In the genomic region with DNA sequence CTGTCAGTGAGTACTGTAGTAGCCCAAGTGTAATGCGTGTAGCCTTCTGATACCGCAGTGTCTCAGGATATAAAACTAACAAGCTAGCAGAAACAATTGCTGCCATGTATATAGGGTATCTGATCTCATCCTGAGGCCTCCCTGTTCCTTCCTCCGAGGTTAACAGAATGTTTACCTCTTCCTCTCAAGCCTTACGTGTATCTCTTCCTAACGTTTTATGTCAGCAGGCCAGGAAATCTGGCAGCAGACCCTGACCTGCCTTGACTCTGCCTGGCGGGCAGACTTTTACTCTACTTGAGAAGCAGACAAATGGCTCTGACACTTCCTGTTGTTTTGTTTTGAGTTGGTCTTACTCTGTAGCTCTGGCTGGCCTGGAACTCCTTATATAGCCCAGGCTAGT, we compare ENCODE assay signal across 15 mouse cellular contexts. TPM values are rescaled to one million over a fixed set of nuclear protein-coding genes. Genes with fewer than 3 reads are reported as not detected.
DNase-seq lines count a peak whose midpoint lies in the region; ATAC-seq lines count a peak whose summit lies in the region.
"Had no signal": no experiment of that assay in that cellular context is flagged by ENCODE, and none has a peak within 500 bp of the region (broad histone marks: within the 10 kb centered on the region; RNA-seq: fewer than 3 reads in every experiment).

No protein-coding gene starts in this region.

- H3K4me2 ChIP-seq in heart, embryonic 13.5 days: no peak overlapping the region
- H3K4me2 ChIP-seq in liver, embryonic 12.5 days: no peak overlapping the region
- H3K4me2 ChIP-seq in liver, embryonic 11.5 days: no peak overlapping the region
- no peak overlapping the region for H3K4me2 ChIP-seq in stomach, embryonic 14.5 days (replicated peaks; ENCODE audit: low read depth, low read length)
- H3K4me2 ChIP-seq: embryonic facial prominence, embryonic 15.5 days had no signal

- H3K4me1 ChIP-seq in heart, embryonic 13.5 days: peaks cover 19% of the 10 kb centered on the region
- peaks cover 7% of the 10 kb centered on the region for H3K4me1 ChIP-seq in liver, embryonic 12.5 days
- no peaks in the 10 kb centered on the region for H3K4me1 ChIP-seq in liver, embryonic 11.5 days (replicated peaks; ENCODE audit: control insufficient read depth, insufficient read depth, low read length)
- H3K4me1 ChIP-seq in stomach, embryonic 14.5 days (ENCODE audit: control insufficient read depth, insufficient read depth, low read length): peaks cover 5% of the 10 kb centered on the region; the same call in 1 of the 2 replicates
- H3K4me1 ChIP-seq: midbrain, embryonic 10.5 days had no signal

- H3K27ac ChIP-seq in heart, embryonic 13.5 days (replicated peaks): peak overlapping the region; percentile 80
- H3K27ac ChIP-seq in liver, embryonic 12.5 days: peak overlapping the region; percentile 36; the same call in 1 of the 2 replicates
- no peak overlapping the region; the same call in 1 of the 2 replicates for H3K27ac ChIP-seq in liver, embryonic 11.5 days (ENCODE audit: low read depth, low read length)
- peak overlapping the region; percentile 72; the same call in 1 of the 2 replicates for H3K27ac ChIP-seq in stomach, embryonic 14.5 days (ENCODE audit: low read length)
- H3K27ac ChIP-seq: midbrain, embryonic 10.5 days had no signal

- 62% methylated on average over 6 of the region's 6 CpGs for WGBS in heart, embryonic 13.5 days
- WGBS in liver, embryonic 12.5 days (ENCODE audit: insufficient replicate concordance): 55% methylated on average over 6 of the region's 6 CpGs
- 67% methylated on average over 6 of the region's 6 CpGs for WGBS in liver, embryonic 11.5 days
- WGBS in stomach, embryonic 14.5 days: 67% methylated on average over 6 of the region's 6 CpGs

- no peaks in the 10 kb centered on the region for H3K9me3 ChIP-seq in heart, embryonic 13.5 days
- no peaks in the 10 kb centered on the region for H3K9me3 ChIP-seq in liver, embryonic 12.5 days (replicated peaks)
- H3K9me3 ChIP-seq in liver, embryonic 11.5 days (ENCODE audit: control insufficient read depth, low read length): no peaks in the 10 kb centered on the region
- no peaks in the 10 kb centered on the region for H3K9me3 ChIP-seq in stomach, embryonic 14.5 days (ENCODE audit: control insufficient read depth, low read depth, low read length)
- H3K9me3 ChIP-seq: embryonic facial prominence, embryonic 15.5 days; midbrain, embryonic 10.5 days had no signal

- H3K4me3 ChIP-seq in heart, embryonic 13.5 days: no peak overlapping the region
- H3K4me3 ChIP-seq in liver, embryonic 12.5 days: no peak overlapping the region
- H3K4me3 ChIP-seq in liver, embryonic 11.5 days (ENCODE audit: low read depth, low read length): no peak overlapping the region
- H3K4me3 ChIP-seq in stomach, embryonic 14.5 days (ENCODE audit: low read depth, low read length): no peak overlapping the region
- H3K4me3 ChIP-seq: embryonic facial prominence, embryonic 15.5 days; midbrain, embryonic 10.5 days had no signal

- H3K9ac ChIP-seq in heart, embryonic 13.5 days: no peak overlapping the region
- H3K9ac ChIP-seq in liver, embryonic 12.5 days: no peak overlapping the region
- no peak overlapping the region for H3K9ac ChIP-seq in liver, embryonic 11.5 days (ENCODE audit: low read depth, low read length)
- H3K9ac ChIP-seq in stomach, embryonic 14.5 days (replicated peaks; ENCODE audit: low read depth, low read length): no peak overlapping the region
- H3K9ac ChIP-seq: embryonic facial prominence, embryonic 15.5 days had no signal

- H3K27me3 ChIP-seq in heart, embryonic 13.5 days (replicated peaks): no peaks in the 10 kb centered on the region
- no peaks in the 10 kb centered on the region for H3K27me3 ChIP-seq in liver, embryonic 12.5 days (replicated peaks)
- H3K27me3 ChIP-seq in liver, embryonic 11.5 days (replicated peaks; ENCODE audit: control insufficient read depth, insufficient read depth, low read length): no peaks in the 10 kb centered on the region
- no peaks in the 10 kb centered on the region for H3K27me3 ChIP-seq in stomach, embryonic 14.5 days (ENCODE audit: control insufficient read depth, insufficient read depth, low read length)
- H3K27me3 ChIP-seq: embryonic facial prominence, embryonic 15.5 days had no signal

- ATAC-seq in heart, embryonic 13.5 days (ENCODE audit: extremely low read depth, insufficient number of reproducible peaks, low FRiP score, low TSS enrichment): peak; percentile 52; the same call in 1 of the 2 replicates
- 0 out of 2 replicates have a peak, but pooled peaks have one; percentile 24 for ATAC-seq in liver, embryonic 12.5 days
- no peak; the same call in 1 of the 2 replicates for ATAC-seq in liver, embryonic 11.5 days (replicated peaks; ENCODE audit: low FRiP score)
- no peak for ATAC-seq in stomach, embryonic 14.5 days (ENCODE audit: insufficient number of reproducible peaks, insufficient read depth, low FRiP score, low read depth)
- ATAC-seq in activated CD4-positive, CD25-positive, alpha-beta regulatory T cell, adult 4 months: no peak
- ATAC-seq: CD4-positive, CD25-positive, alpha-beta regulatory T cell, adult 4 months; forebrain, embryonic 14.5 days had no signal

- DNase-seq in heart, adult 18-20 months: no peak
- DNase-seq in liver, embryonic 11.5 days (ENCODE audit: low spot score): no peak
- peak; percentile 40 for DNase-seq in heart, postnatal 4 days
- DNase-seq: adrenal gland, adult 2 months; cerebellum, postnatal 10 days; retina, postnatal 1 day; thymus, postnatal 14 days had no signal

- H3K36me3 ChIP-seq in heart, embryonic 13.5 days: peaks cover 68% of the 10 kb centered on the region
- peaks cover 55% of the 10 kb centered on the region for H3K36me3 ChIP-seq in liver, embryonic 12.5 days
- H3K36me3 ChIP-seq in liver, embryonic 11.5 days (ENCODE audit: control insufficient read depth, insufficient read depth, low read length): peaks cover 37% of the 10 kb centered on the region
- H3K36me3 ChIP-seq in stomach, embryonic 14.5 days (ENCODE audit: control insufficient read depth, insufficient read depth, low read length): peaks cover 48% of the 10 kb centered on the region

RNA-seq across cellular contexts. Expression of a gene that starts 2.7 kb away (rescaled TPM):
- polyA plus RNA-seq in heart, embryonic 13.5 days (2015; fragmentation: Nextera tagmentation; extraction: Ambion mirVana): 0.82 and 1.4 TPM in 2 replicates
- 10 to 100 TPM; 34.7 to 36.3 TPM for total RNA-seq in heart, adult 18-20 months (2021)
- 0.19 and 0.51 TPM in 2 replicates for polyA plus RNA-seq in liver, embryonic 12.5 days (2016; fragmentation: Nextera tagmentation; extraction: Ambion mirVana)
- polyA plus RNA-seq in liver, embryonic 11.5 days (2014; fragmentation: Nextera tagmentation; extraction: Ambion mirVana): 1.1 TPM in 2 replicates
- total RNA-seq in heart, postnatal 4 days (2021): 1 to 10 TPM; 3.2 to 3.4 TPM
- 0.83 and 1.8 TPM in 2 replicates for polyA plus RNA-seq in stomach, embryonic 14.5 days (2014; fragmentation: Nextera tagmentation; extraction: Ambion mirVana)
- polyA plus RNA-seq in activated CD4-positive, CD25-positive, alpha-beta regulatory T cell, adult 4 months (2017; shearing (Covaris generic)): 1 to 10 TPM; 2.5 to 3.7 TPM

RNA-seq across cellular contexts. Expression of a gene that starts 10.8 kb away (rescaled TPM):
- 98.9 and 100.0 TPM in 2 replicates for polyA plus RNA-seq in heart, embryonic 13.5 days (2015; fragmentation: Nextera tagmentation; extraction: Ambion mirVana)
- total RNA-seq in heart, adult 18-20 months (2021): 10 to 100 TPM; 32.1 to 32.5 TPM
- 53.7 and 56.2 TPM in 2 replicates for polyA plus RNA-seq in liver, embryonic 12.5 days (2016; fragmentation: Nextera tagmentation; extraction: Ambion mirVana)
- 109 and 111 TPM in 2 replicates for polyA plus RNA-seq in liver, embryonic 11.5 days (2014; fragmentation: Nextera tagmentation; extraction: Ambion mirVana)
- total RNA-seq in heart, postnatal 4 days (2021): 10 to 100 TPM; 48.4 to 51.8 TPM
- 139 and 156 TPM in 2 replicates for polyA plus RNA-seq in stomach, embryonic 14.5 days (2014; fragmentation: Nextera tagmentation; extraction: Ambion mirVana)
- 10 to 100 TPM; 64.5 to 64.8 TPM for polyA plus RNA-seq in activated CD4-positive, CD25-positive, alpha-beta regulatory T cell, adult 4 months (2017; shearing (Covaris generic))

RNA-seq across cellular contexts. Expression of a gene that starts 12.2 kb away (rescaled TPM):
- 51.7 and 54.2 TPM in 2 replicates for polyA plus RNA-seq in heart, embryonic 13.5 days (2015; fragmentation: Nextera tagmentation; extraction: Ambion mirVana)
- total RNA-seq in heart, adult 18-20 months (2021): 10 to 100 TPM; 36.5 to 38.3 TPM
- 38.2 and 39.7 TPM in 2 replicates for polyA plus RNA-seq in liver, embryonic 12.5 days (2016; fragmentation: Nextera tagmentation; extraction: Ambion mirVana)
- 53.1 and 58.5 TPM in 2 replicates for polyA plus RNA-seq in liver, embryonic 11.5 days (2014; fragmentation: Nextera tagmentation; extraction: Ambion mirVana)
- 10 to 100 TPM; 33.9 to 34.2 TPM for total RNA-seq in heart, postnatal 4 days (2021)
- 67.7 and 73.7 TPM in 2 replicates for polyA plus RNA-seq in stomach, embryonic 14.5 days (2014; fragmentation: Nextera tagmentation; extraction: Ambion mirVana)
- polyA plus RNA-seq in activated CD4-positive, CD25-positive, alpha-beta regulatory T cell, adult 4 months (2017; shearing (Covaris generic)): 10 to 100 TPM; 67.2 to 99.2 TPM

RNA-seq across cellular contexts. Expression of a gene that starts 12.3 kb away (rescaled TPM):
- 8.8 and 9.8 TPM in 2 replicates for polyA plus RNA-seq in heart, embryonic 13.5 days (2015; fragmentation: Nextera tagmentation; extraction: Ambion mirVana)
- total RNA-seq in heart, adult 18-20 months (2021): 1 to 10 TPM; 4.5 to 4.7 TPM
- 7.9 and 8.6 TPM in 2 replicates for polyA plus RNA-seq in liver, embryonic 12.5 days (2016; fragmentation: Nextera tagmentation; extraction: Ambion mirVana)
- polyA plus RNA-seq in liver, embryonic 11.5 days (2014; fragmentation: Nextera tagmentation; extraction: Ambion mirVana): 8.9 and 9.1 TPM in 2 replicates
- total RNA-seq in heart, postnatal 4 days (2021): 1 to 10 TPM; 5.3 to 6.0 TPM
- 9.2 and 10.9 TPM in 2 replicates for polyA plus RNA-seq in stomach, embryonic 14.5 days (2014; fragmentation: Nextera tagmentation; extraction: Ambion mirVana)
- polyA plus RNA-seq in activated CD4-positive, CD25-positive, alpha-beta regulatory T cell, adult 4 months (2017; shearing (Covaris generic)): 10 to 100 TPM; 21.1 to 22.9 TPM

RNA-seq across cellular contexts. Expression of a gene that starts 14.8 kb away (rescaled TPM):
- polyA plus RNA-seq in heart, embryonic 13.5 days (2015; fragmentation: Nextera tagmentation; extraction: Ambion mirVana): 16.4 and 17.5 TPM in 2 replicates
- total RNA-seq in heart, adult 18-20 months (2021): 10 to 100 TPM; 14.9 to 15.3 TPM
- 11.3 and 11.5 TPM in 2 replicates for polyA plus RNA-seq in liver, embryonic 12.5 days (2016; fragmentation: Nextera tagmentation; extraction: Ambion mirVana)
- polyA plus RNA-seq in liver, embryonic 11.5 days (2014; fragmentation: Nextera tagmentation; extraction: Ambion mirVana): 10.9 and 12.8 TPM in 2 replicates
- 10 to 100 TPM; 30.9 to 33.7 TPM for total RNA-seq in heart, postnatal 4 days (2021)
- polyA plus RNA-seq in stomach, embryonic 14.5 days (2014; fragmentation: Nextera tagmentation; extraction: Ambion mirVana): 14.6 and 14.9 TPM in 2 replicates
- 10 to 100 TPM; 15.5 to 21.5 TPM for polyA plus RNA-seq in activated CD4-positive, CD25-positive, alpha-beta regulatory T cell, adult 4 months (2017; shearing (Covaris generic))

Comparison
In these comparisons a context has a peak if more than half of its experiments do, and no peak if none do; other contexts are left out.
1. ATAC-seq: peak in heart, embryonic 13.5 days (single experiment) and liver, embryonic 12.5 days (single experiment); none in liver, embryonic 11.5 days (single experiment), stomach, embryonic 14.5 days (single experiment) and activated CD4-positive, CD25-positive, alpha-beta regulatory T cell, adult 4 months (single experiment).